Mouse (Mus musculus) midbrain, embryonic 10.5 days (tissue): ENCODE results near the gene Rnf214. TPM values are rescaled to one million over a fixed set of nuclear protein-coding genes. Genes with fewer than 3 reads are reported as not detected.
A peak's percentile ranks its signal among the peaks of the same experiment; 100 is the strongest.
"Not testable (repeated sequence)": the region's sequence is repeated elsewhere in the genome, so short reads cannot be mapped to it uniquely, and the experiment has no call there.

Experiments
- DNase-seq: peaks from one replicate; pipeline ENCODE4 v3.0.0-alpha.2; 2017; ENCODE audit warnings: low spot score
- H3K27ac ChIP-seq: fragments of 300-500 bp; sonication (generic); replicated peaks from 2 replicates; pipeline ENCODE4 v1.5.1; 2016; ENCODE audit warnings: mild to moderate bottlenecking
- H3K27me3 ChIP-seq: fragments of 300-500 bp; sonication (generic); 2 replicates; pipeline ENCODE4 v1.6.1; 2016; ENCODE audit warnings: low read depth, mild to moderate bottlenecking; ENCODE audit not compliant: poor library complexity, severe bottlenecking
- H3K36me3 ChIP-seq: fragments of 300-500 bp; sonication (generic); 2 replicates; pipeline ENCODE4 v1.6.1; 2016; ENCODE audit warnings: mild to moderate bottlenecking, moderate library complexity
- H3K4me1 ChIP-seq: fragments of 300-500 bp; sonication (generic); 2 replicates; pipeline ENCODE4 v1.6.1; 2016
- H3K4me3 ChIP-seq: fragments of 300-500 bp; sonication (generic); 2 replicates; pipeline ENCODE4 v1.5.1; 2016; ENCODE audit warnings: mild to moderate bottlenecking, moderate library complexity
- H3K9me3 ChIP-seq: fragments of 300-500 bp; sonication (generic); replicated peaks from 2 replicates; pipeline ENCODE4 v1.6.1; 2016; ENCODE audit warnings: mild to moderate bottlenecking
- WGBS: fragments of 180-500 bp; shearing (Covaris S2); methylation state at CpG from one replicate; pipeline ENCODE4 v1.1.7; 2016; 5-methylcytosine and 5-hydroxymethylcytosine counted together
- polyA plus RNA-seq: library from polyadenylated mRNA; unstranded; fragments of >200 nt; fragmentation: Nextera tagmentation; extraction: Ambion mirVana; gene quantifications from 2 replicates; pipeline ENCODE4 v1.2.1, GENCODE M21; 2016

The Rnf214 gene
- polyA plus RNA-seq, 1 experiment from 2014 or later: 70.2 TPM

GRCm38 (mm10) chr9:45861813-45862212, 44.9 kb downstream of the Rnf214 start:
- H3K4me1 ChIP-seq: no peaks in the 10 kb centered on the region
- H3K27ac ChIP-seq: no peak overlapping the region
- WGBS: 95% methylated on average over 7 of the region's 7 CpGs
- no peaks in the 10 kb centered on the region for H3K9me3 ChIP-seq
- DNase-seq: no peak
- no peak overlapping the region for H3K4me3 ChIP-seq
- H3K36me3 ChIP-seq: peaks cover 97% of the 10 kb centered on the region
- H3K27me3 ChIP-seq: no peaks in the 10 kb centered on the region

- Histone ChIP-seq H3K36me3 (peaks cover 97% of the 10 kb centered on the region), H3K9me3 (no peaks in the 10 kb centered on the region)
- 94% methylated on average over 10 of the region's 10 CpGs for WGBS
These were observed 47.3 kb downstream of the Rnf214 start for GRCm38 (mm10) chr9:45859364-45859763.

GRCm38 (mm10) chr9:45854136-45854535, 52.6 kb downstream of the Rnf214 start:
- Histone ChIP-seq H3K4me1 (0 out of 2 replicates have a peak, but pooled peaks cover 4% of the 10 kb centered on the region), H3K36me3 (peaks cover 57% of the 10 kb centered on the region), H3K4me3 (no peak overlapping the region), H3K9me3 (no peaks in the 10 kb centered on the region), H3K27me3 (no peaks in the 10 kb centered on the region), H3K27ac (no peak overlapping the region)
- WGBS: 82% methylated on average over 1 of the region's 1 CpGs
- DNase-seq: no peak

More at GRCm38 (mm10) chr9:45859364-45859763, 47.3 kb downstream of the Rnf214 start:
- Histone ChIP-seq H3K27ac (no peak overlapping the region), H3K4me3 (no peak overlapping the region), H3K4me1 (no peaks in the 10 kb centered on the region), H3K27me3 (no peaks in the 10 kb centered on the region)
- DNase-seq: no peak

GRCm38 (mm10) chr9:45853695-45854094, 53.0 kb downstream of the Rnf214 start:
- Histone ChIP-seq H3K4me3 (no peak overlapping the region), H3K27ac (no peak overlapping the region), H3K4me1 (0 out of 2 replicates have a peak, but pooled peaks cover 4% of the 10 kb centered on the region), H3K9me3 (no peaks in the 10 kb centered on the region), H3K27me3 (no peaks in the 10 kb centered on the region), H3K36me3 (peaks cover 53% of the 10 kb centered on the region)
- 100% methylated on average over 2 of the region's 2 CpGs for WGBS
- no peak for DNase-seq

- H3K27ac ChIP-seq: no peak overlapping the region
- DNase-seq: no peak
- 0 out of 2 replicates have a peak, but pooled peaks cover 8% of the 10 kb centered on the region for H3K4me1 ChIP-seq
- H3K36me3 ChIP-seq: peaks cover 34% of the 10 kb centered on the region
- no peaks in the 10 kb centered on the region for H3K9me3 ChIP-seq
- H3K27me3 ChIP-seq: no peaks in the 10 kb centered on the region
- H3K4me3 ChIP-seq: no peak overlapping the region
- WGBS: 96% methylated on average over 2 of the region's 2 CpGs
These were observed 54.9 kb downstream of the Rnf214 start for GRCm38 (mm10) chr9:45851776-45852175.

- 71% methylated on average over 5 of the region's 5 CpGs for WGBS
- DNase-seq: no peak
These were observed 55.4 kb downstream of the Rnf214 start for GRCm38 (mm10) chr9:45851330-45851729.

GRCm38 (mm10) chr9:45850528-45851155, 56.1 kb downstream of the Rnf214 start:
- no peak overlapping the region for H3K4me3 ChIP-seq
- no peaks in the 10 kb centered on the region for H3K9me3 ChIP-seq
- H3K4me1 ChIP-seq: 0 out of 2 replicates have a peak, but pooled peaks cover 9% of the 10 kb centered on the region
- peaks cover 22% of the 10 kb centered on the region for H3K36me3 ChIP-seq
- no peak overlapping the region for H3K27ac ChIP-seq
- no peak for DNase-seq
- no peaks in the 10 kb centered on the region for H3K27me3 ChIP-seq
- 85% methylated on average over 8 of the region's 8 CpGs for WGBS

More at GRCm38 (mm10) chr9:45851330-45851729, 55.4 kb downstream of the Rnf214 start:
- H3K4me1 ChIP-seq: 0 out of 2 replicates have a peak, but pooled peaks cover 8% of the 10 kb centered on the region
- no peaks in the 10 kb centered on the region for H3K9me3 ChIP-seq
- peaks cover 29% of the 10 kb centered on the region for H3K36me3 ChIP-seq
- H3K27me3 ChIP-seq: no peaks in the 10 kb centered on the region
- no peak overlapping the region for H3K4me3 ChIP-seq
- H3K27ac ChIP-seq: no peak overlapping the region

GRCm38 (mm10) chr9:45849528-45850408, 56.9 kb downstream of the Rnf214 start:
- Histone ChIP-seq H3K9me3 (no peaks in the 10 kb centered on the region), H3K27me3 (no peaks in the 10 kb centered on the region), H3K27ac (0 out of 2 replicates have a peak overlapping the region, but pooled peaks have one; percentile 17), H3K4me3 (no peak overlapping the region), H3K4me1 (0 out of 2 replicates have a peak, but pooled peaks cover 14% of the 10 kb centered on the region), H3K36me3 (peaks cover 14% of the 10 kb centered on the region)
- DNase-seq: no peak
- 72% methylated on average over 9 of the region's 9 CpGs for WGBS

GRCm38 (mm10) chr9:45846891-45847460, 59.7 kb downstream of the Rnf214 start:
- Histone ChIP-seq H3K27me3 (no peaks in the 10 kb centered on the region), H3K4me3 (no peak overlapping the region), H3K36me3 (no peaks in the 10 kb centered on the region), H3K27ac (no peak overlapping the region), H3K4me1 (peaks cover 22% of the 10 kb centered on the region; the same call in 1 of the 2 replicates), H3K9me3 (no peaks in the 10 kb centered on the region)
- 90% methylated on average over 5 of the region's 5 CpGs for WGBS
- no peak for DNase-seq

GRCm38 (mm10) chr9:45846176-45846575, 60.5 kb downstream of the Rnf214 start:
- H3K27ac ChIP-seq, H3K36me3 ChIP-seq, H3K27me3 ChIP-seq, H3K4me3 ChIP-seq, H3K9me3 ChIP-seq, DNase-seq: not testable (repeated sequence)
- peaks cover 27% of the 10 kb centered on the region for H3K4me1 ChIP-seq
- WGBS: 77% methylated on average over 2 of the region's 2 CpGs

- H3K27ac ChIP-seq: no peak overlapping the region
- no peak overlapping the region for H3K4me3 ChIP-seq
- WGBS: 85% methylated on average over 3 of the region's 3 CpGs
- no peaks in the 10 kb centered on the region for H3K27me3 ChIP-seq
- peaks cover 30% of the 10 kb centered on the region for H3K4me1 ChIP-seq
- no peaks in the 10 kb centered on the region for H3K36me3 ChIP-seq
- no peaks in the 10 kb centered on the region for H3K9me3 ChIP-seq
- no peak for DNase-seq
These were observed 61.2 kb downstream of the Rnf214 start for GRCm38 (mm10) chr9:45845541-45845940.

GRCm38 (mm10) chr9:45843780-45844179, 62.9 kb downstream of the Rnf214 start:
- Histone ChIP-seq H3K9me3 (no peaks in the 10 kb centered on the region), H3K4me3 (no peak overlapping the region), H3K4me1 (peaks cover 47% of the 10 kb centered on the region), H3K27ac (no peak overlapping the region), H3K36me3 (no peaks in the 10 kb centered on the region), H3K27me3 (no peaks in the 10 kb centered on the region)
- DNase-seq: no peak
- WGBS: 94% methylated on average over 1 of the region's 1 CpGs
